Mouse (Mus musculus): ENCODE measurements around the gene Rab8b. TPM values are rescaled to one million over a fixed set of nuclear protein-coding genes. Genes with fewer than 3 reads are reported as not detected.

The Rab8b gene
- total RNA-seq, 2 experiments from 2014 or later: 20.3 to 20.6 TPM

Other genes starting within 250 kb of the Rab8b start
- gene Car12, start 206.0 kb downstream of the Rab8b start, total RNA-seq (2021): 1 to 10 TPM; 1.4 to 2.2 TPM
- gene Aph1b, start 124.2 kb downstream of the Rab8b start, total RNA-seq (2021): 1 to 10 TPM; 3.9 to 5.3 TPM
- gene Gm10647, start 122.6 kb downstream of the Rab8b start, total RNA-seq (2021): under 1 TPM; 0.13 to 0.44 TPM
- under 1 TPM; 0.80 to 0.98 TPM for gene Aph1c, start 85.0 kb downstream of the Rab8b start, total RNA-seq (2021)
- 100 to 1,000 TPM; 185 to 210 TPM for gene Rps27l, start 26.4 kb upstream of the Rab8b start, total RNA-seq (2021)
- 10 to 100 TPM; 13.5 to 17.5 TPM for gene Lactb, start 55.8 kb upstream of the Rab8b start, total RNA-seq (2021)
- 1,000 to 10,000 TPM; 7,029 to 7,975 TPM for gene Tpm1, start 129.7 kb upstream of the Rab8b start, total RNA-seq (2021)